Mouse (Mus musculus) adrenal gland, adult (tissue): ENCODE measurements at regions not wholly inside any gene's neighbourhood (a gene's known extent, or its start where the extent isn't known, plus 50 kb on each side); places are given as distances from the start of the nearest gene placed in this dataset.

Experiments
- DNase-seq, 2 experiments: peaks; one replicate each; pipeline ENCODE4 v3.0.0; 2022 to 2023; ENCODE audit warnings: low spot score in 1 of 2; ENCODE audit not compliant: inconsistent age in 2 of 2

- no peak for DNase-seq
Observed at GRCm38 (mm10) chr5:97223238-97223857, 112.0 kb upstream of the Paqr3 start.

GRCm38 (mm10) chr5:97222489-97223237 is 111.3 kb upstream of the Paqr3 start:
- DNase-seq, result no peak

GRCm38 (mm10) chr5:97218712-97219111 is 107.3 kb upstream of the Paqr3 start:
- no peak for DNase-seq

GRCm38 (mm10) chr5:97205606-97206005 is 94.2 kb upstream of the Paqr3 start:
- DNase-seq, result no peak

- no peak for DNase-seq
Observed at GRCm38 (mm10) chr5:97204337-97204736, 92.9 kb upstream of the Paqr3 start.

GRCm38 (mm10) chr5:97203646-97204045 is 92.2 kb upstream of the Paqr3 start:
- no peak for DNase-seq

GRCm38 (mm10) chr5:97202557-97202956 is 91.2 kb upstream of the Paqr3 start:
- no peak for DNase-seq

GRCm38 (mm10) chr5:97200655-97201054 is 89.3 kb upstream of the Paqr3 start:
- no peak for DNase-seq

GRCm38 (mm10) chr5:97195281-97195660 is 83.9 kb upstream of the Paqr3 start:
- DNase-seq, result no peak

- DNase-seq, result no peak
Observed at GRCm38 (mm10) chr5:97194656-97195280, 83.4 kb upstream of the Paqr3 start.

GRCm38 (mm10) chr5:97192656-97193055 is 81.3 kb upstream of the Paqr3 start:
- DNase-seq, result no peak

- no peak for DNase-seq
Observed at GRCm38 (mm10) chr5:97190695-97191094, 79.3 kb upstream of the Paqr3 start.

- no peak for DNase-seq
Observed at GRCm38 (mm10) chr5:97184512-97184911, 73.1 kb upstream of the Paqr3 start.

GRCm38 (mm10) chr5:97181249-97181648 is 69.9 kb upstream of the Paqr3 start:
- no peak for DNase-seq

- DNase-seq, result no peak
Observed at GRCm38 (mm10) chr5:97174446-97174845, 63.0 kb upstream of the Paqr3 start.

GRCm38 (mm10) chr5:97167401-97168249 is 56.2 kb upstream of the Paqr3 start:
- no peak for DNase-seq

- DNase-seq, result no peak
Observed at GRCm38 (mm10) chr5:97166128-97166883, 54.9 kb upstream of the Paqr3 start.
